Mouse (Mus musculus) heart, adult 2 months (tissue): ENCODE measurements around the gene Txndc11.

Source experiments
- CTCF ChIP-seq: fragments of 200-600 bp; IDR thresholded peaks from 2 replicates; pipeline ENCODE4 v1.8.1; 2022; ENCODE audit warnings: antibody characterized with exemption, mild to moderate bottlenecking, moderate library complexity
- EP300 ChIP-seq: fragments of 200-500 bp; IDR thresholded peaks from 2 replicates; pipeline ENCODE4 v1.6.1; 2011; ENCODE audit warnings: low read depth, low read length, control low read depth; ENCODE audit not compliant: insufficient read depth
- POLR2A ChIP-seq: fragments of 200-500 bp; IDR thresholded peaks from 2 replicates; pipeline ENCODE4 v1.6.1; 2011; ENCODE audit warnings: mild to moderate bottlenecking, low read depth, low read length, control low read depth; ENCODE audit not compliant: insufficient read depth

DNA sequence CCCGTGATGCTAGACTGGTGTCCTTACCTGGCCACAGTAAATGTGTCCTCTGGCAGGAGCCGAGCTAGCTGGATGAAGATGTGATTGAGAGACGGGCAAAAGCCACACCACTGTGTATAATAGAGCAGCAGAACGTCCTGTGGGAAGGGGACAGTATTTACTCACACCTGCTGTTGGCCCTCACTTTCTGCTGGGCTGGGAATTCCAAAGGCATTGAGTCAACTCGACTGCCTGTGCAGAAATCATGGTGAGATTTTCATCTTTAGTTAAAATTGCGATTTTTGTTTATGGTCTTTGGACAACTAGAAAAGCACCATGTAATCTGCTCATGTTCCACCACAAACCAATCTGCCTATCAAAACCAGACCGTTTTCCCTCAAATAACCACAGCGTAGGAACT, 50.3 kb downstream of the Txndc11 start:
- TF ChIP-seq CTCF (no peak), POLR2A (no peak), EP300 (no peak)
